Mouse (Mus musculus): ENCODE results near the gene Mthfd1l.
"Not testable (repeated sequence)": the region's sequence is repeated elsewhere in the genome, so short reads cannot be mapped to it uniquely, and the experiment has no call there.

The Mthfd1l gene

GRCm38 (mm10) chr10:4037066-4037465 lies 64.1 kb downstream of the Mthfd1l start:
- intact Hi-C loops (cut with DNase I): no loop called here

DNA sequence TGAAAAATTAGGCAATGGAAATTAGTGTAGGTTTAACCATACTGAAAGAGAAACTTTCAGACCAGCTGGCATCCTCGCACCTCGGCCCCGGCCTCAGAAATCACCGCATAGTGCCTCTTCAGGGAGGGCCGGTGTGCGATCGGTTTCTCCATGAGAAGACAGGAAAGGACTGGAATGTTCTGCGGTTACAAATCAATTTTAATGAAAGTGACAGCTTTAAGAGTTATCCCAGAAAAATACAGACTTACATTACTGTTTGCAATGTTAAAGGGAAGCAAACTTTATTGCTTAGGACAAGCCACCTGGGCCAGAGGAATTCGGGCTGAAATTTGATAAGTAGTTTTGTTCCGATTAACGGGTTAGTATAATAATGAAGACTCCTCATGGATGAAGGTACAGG lies 65.7 kb downstream of the Mthfd1l start:
- intact Hi-C loops (cut with DNase I): no loop called here

DNA sequence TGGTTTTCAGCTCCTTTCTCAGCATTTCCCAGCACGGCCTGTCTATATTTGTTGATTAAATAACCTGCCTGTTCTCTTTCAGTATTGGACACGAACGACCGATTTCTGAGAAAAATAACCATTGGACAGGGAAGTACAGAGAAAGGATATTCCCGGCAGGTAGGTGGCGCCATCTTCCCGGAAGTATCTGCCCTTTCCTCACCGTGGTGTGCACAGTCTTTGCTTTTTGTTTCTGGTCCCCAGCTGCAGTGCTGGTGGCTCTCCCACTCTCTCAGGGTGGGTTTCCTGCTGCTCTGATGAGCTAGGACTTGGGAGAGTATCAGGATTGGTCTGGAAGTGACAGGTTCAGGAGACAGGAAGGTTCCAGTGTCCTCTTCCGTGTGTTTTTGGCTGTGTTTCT lies 68.8 kb downstream of the Mthfd1l start:
- intact Hi-C loops (cut with DNase I): loop anchor here (5.0 kb wide), 1 partner anchor 291 kb away; no protein-coding TSS in a partner anchor

- intact Hi-C loops (cut with DNase I): loop anchor here (5.0 kb wide), 1 partner anchor 288 kb away; no protein-coding TSS in a partner anchor
Observed at GRCm38 (mm10) chr10:4044421-4044820, 71.5 kb downstream of the Mthfd1l start.

DNA sequence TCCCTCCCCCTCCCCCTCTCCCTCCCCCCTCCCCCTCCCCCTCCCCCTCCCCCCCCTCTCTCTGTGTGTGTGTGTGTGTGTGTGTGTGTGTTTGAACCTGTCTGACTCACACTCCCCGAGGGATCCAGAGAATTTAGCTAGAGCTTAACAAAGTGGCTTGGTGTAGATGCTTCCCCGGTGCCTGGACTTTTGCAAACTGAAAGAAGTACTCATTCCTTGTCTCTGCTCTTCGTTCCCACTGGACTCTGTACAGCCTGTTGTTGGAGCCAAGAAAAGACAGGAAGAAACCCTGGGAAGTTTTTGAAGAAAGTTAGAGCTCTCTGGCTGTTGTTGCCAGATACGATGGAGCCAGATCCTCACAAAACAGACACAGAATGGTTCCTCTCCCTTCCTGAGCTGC lies 73.6 kb downstream of the Mthfd1l start:
- intact Hi-C loops (cut with DNase I): no loop called here

DNA sequence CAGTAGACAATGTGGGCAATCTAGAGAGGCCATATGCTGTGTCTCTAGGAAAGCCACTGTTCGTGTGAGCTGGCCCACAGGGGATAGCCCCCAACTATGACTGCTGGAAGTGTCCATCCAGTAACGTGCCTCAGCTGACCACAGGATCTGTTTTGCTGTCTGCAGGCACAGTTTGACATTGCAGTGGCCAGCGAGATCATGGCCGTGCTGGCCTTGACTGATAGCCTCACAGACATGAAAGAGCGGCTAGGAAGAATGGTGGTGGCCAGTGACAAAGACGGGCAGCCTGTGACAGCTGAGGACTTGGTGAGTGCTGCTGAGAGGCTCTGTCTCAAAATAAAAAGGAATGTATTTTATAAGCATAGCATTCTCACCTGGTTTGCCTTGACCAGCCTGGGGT lies 74.7 kb downstream of the Mthfd1l start:
- intact Hi-C loops (cut with DNase I): no loop called here

DNA sequence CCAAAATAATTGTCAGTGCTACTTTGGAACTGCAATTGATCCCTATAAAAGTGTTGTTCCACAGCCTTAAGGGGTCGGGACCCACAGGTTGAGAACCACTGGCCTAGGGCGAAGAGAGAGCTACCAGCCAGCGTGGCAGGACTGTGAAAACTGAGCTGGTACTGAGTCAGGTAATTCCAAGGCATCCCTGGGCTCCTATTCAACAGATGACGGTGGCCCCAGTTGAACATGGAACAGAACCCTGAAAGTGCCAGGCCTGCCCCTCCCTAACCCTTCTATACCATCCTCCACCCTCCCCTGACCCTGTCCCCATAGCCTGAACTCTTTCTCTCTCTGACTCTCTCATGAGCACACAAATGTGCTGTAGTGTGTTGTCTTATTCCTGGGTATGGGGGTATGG lies 77.3 kb downstream of the Mthfd1l start:
- intact Hi-C loops (cut with DNase I): no loop called here

DNA sequence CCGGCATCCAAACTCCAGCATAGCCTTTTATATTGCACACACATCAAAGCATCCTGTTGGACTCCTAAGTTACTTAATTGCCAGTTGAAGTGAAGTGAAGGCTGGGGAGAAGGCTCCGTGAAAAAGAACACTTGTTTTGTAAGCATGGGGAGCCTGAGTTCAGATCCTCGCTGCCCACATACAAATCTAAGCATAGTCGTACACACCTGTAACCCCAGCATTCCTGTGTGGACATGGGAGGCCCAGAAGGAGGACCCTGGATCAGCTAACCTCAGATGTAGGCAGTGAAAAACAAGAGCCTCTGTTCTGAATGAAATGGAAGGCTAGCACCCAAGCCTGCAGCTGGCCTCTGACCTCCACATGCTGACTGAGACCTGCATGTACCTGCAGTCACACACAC lies 79.8 kb downstream of the Mthfd1l start:
- intact Hi-C loops (cut with DNase I): no loop called here

GRCm38 (mm10) chr10:4053278-4054061 lies 80.6 kb downstream of the Mthfd1l start:
- intact Hi-C loops (cut with DNase I): no loop called here

- intact Hi-C loops (cut with DNase I): no loop called here
Observed at GRCm38 (mm10) chr10:4054589-4054988, 81.7 kb downstream of the Mthfd1l start.

GRCm38 (mm10) chr10:4057397-4057796 lies 84.5 kb downstream of the Mthfd1l start:
- intact Hi-C loops (cut with DNase I): no loop called here

DNA sequence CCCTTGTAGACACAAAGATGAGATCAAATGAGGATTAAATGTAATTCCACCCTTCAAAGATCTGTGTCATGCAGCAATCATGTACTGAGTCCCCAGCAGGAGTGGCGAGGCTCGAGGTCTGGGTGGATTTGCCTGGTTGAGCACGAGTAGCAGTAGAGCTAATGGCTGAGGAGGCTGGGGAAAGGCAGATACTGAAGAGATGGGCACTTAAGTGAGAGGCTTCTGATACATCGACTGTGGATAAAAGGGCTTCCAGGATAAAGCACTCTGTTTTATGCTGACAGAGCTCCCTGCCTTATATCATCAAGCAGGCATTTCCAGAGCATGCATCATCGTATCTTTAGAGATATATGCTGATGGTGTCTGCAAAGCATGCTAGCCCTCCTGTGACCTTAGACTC lies 84.9 kb downstream of the Mthfd1l start:
- intact Hi-C loops (cut with DNase I): no loop called here

GRCm38 (mm10) chr10:4061071-4061987 lies 88.4 kb downstream of the Mthfd1l start:
- intact Hi-C loops (cut with DNase I): no loop called here

GRCm38 (mm10) chr10:4063537-4063936 lies 90.6 kb downstream of the Mthfd1l start:
- intact Hi-C loops (cut with DNase I): no loop called here

- intact Hi-C loops (cut with DNase I): no loop called here
Observed at GRCm38 (mm10) chr10:4065295-4066084, 92.6 kb downstream of the Mthfd1l start.

GRCm38 (mm10) chr10:4069258-4069826 lies 96.4 kb downstream of the Mthfd1l start:
- intact Hi-C loops (cut with DNase I): no loop called here

- intact Hi-C loops (cut with DNase I): no loop called here
Observed at GRCm38 (mm10) chr10:4070061-4070460, 97.1 kb downstream of the Mthfd1l start.

- intact Hi-C loops (cut with DNase I): no loop called here
Observed at GRCm38 (mm10) chr10:4071069-4071844, 98.3 kb downstream of the Mthfd1l start.

DNA sequence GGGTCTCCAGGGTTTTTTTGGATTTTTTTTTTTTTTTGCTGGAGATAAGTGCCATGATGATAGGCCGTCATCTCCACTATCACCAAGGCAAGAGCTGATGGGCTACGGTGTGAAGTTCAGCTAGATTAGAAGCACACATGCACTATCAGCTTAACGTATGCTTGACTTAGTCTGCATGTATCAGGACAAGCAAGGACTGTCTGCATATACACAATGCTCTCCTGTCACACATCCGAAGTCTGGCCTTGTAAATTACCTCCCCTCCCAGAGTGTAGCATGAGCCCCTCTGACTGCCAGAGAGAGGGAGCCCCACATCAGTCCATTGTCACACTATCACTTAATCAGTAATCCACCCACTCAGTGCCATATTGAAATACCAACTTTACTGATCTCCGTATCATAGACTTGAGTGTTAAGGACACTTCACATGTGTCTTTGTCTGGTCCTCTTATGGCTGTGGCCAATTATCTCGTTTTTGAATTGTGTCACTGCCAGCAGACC lies 99.0 kb downstream of the Mthfd1l start:
- intact Hi-C loops (cut with DNase I): no loop called here

GRCm38 (mm10) chr10:4072491-4072890 lies 99.6 kb downstream of the Mthfd1l start:
- intact Hi-C loops (cut with DNase I): not testable (repeated sequence)
